Mouse (Mus musculus) embryonic facial prominence, embryonic 14.5 days (tissue): ENCODE data around the gene Tacc2. TPM values are rescaled to one million over a fixed set of nuclear protein-coding genes. Genes with fewer than 3 reads are reported as not detected.

ENCODE experiments used
- ATAC-seq: fragments of 200-750 bp; cut with Nextera tagmentation; 2 replicates; pipeline ENCODE4 v1.8.0; 2017; ENCODE audit warnings: low read depth, moderate number of reproducible peaks, moderate TSS enrichment
- DNase-seq: peaks from one replicate; pipeline ENCODE4 v3.0.0-alpha.2; 2015; ENCODE audit warnings: low spot score
- H3K27ac ChIP-seq: fragments of 300-500 bp; sonication (generic); replicated peaks from 2 replicates; pipeline ENCODE4 v1.5.1; 2014; ENCODE audit warnings: low read depth, mild to moderate bottlenecking, low read length, moderate library complexity
- H3K27me3 ChIP-seq: fragments of 300-500 bp; sonication (generic); replicated peaks from 2 replicates; pipeline ENCODE4 v1.6.1; 2014; ENCODE audit warnings: low read length; ENCODE audit not compliant: control insufficient read depth, insufficient read depth
- H3K36me3 ChIP-seq: fragments of 300-500 bp; sonication (generic); 2 replicates; pipeline ENCODE4 v1.6.1; 2014; ENCODE audit warnings: low read length, mixed read lengths; ENCODE audit not compliant: control insufficient read depth, insufficient read depth
- H3K4me1 ChIP-seq: fragments of 300-500 bp; sonication (generic); 2 replicates; pipeline ENCODE4 v1.6.1; 2014; ENCODE audit warnings: antibody characterized with exemption, low read length; ENCODE audit not compliant: control insufficient read depth, insufficient read depth
- H3K4me2 ChIP-seq: fragments of 300-500 bp; sonication (generic); 2 replicates; pipeline ENCODE4 v1.6.1; 2014; ENCODE audit warnings: low read depth, mild to moderate bottlenecking, low read length, moderate library complexity, mixed read lengths
- H3K4me3 ChIP-seq: fragments of 300-500 bp; sonication (generic); 2 replicates; pipeline ENCODE4 v1.5.1; 2014; ENCODE audit warnings: low read depth, mild to moderate bottlenecking, low read length
- H3K9ac ChIP-seq: fragments of 300-500 bp; sonication (generic); 2 replicates; pipeline ENCODE4 v1.6.1; 2014; ENCODE audit warnings: low read depth, mild to moderate bottlenecking, low read length, moderate library complexity, mixed read lengths
- H3K9me3 ChIP-seq: fragments of 300-500 bp; sonication (generic); 2 replicates; pipeline ENCODE4 v1.6.1; 2016; ENCODE audit warnings: low read length; ENCODE audit not compliant: control insufficient read depth
- WGBS: fragments of 180-500 bp; shearing (Covaris S2); extraction: QIAGEN DNeasy Blood & Tissue Kit; methylation state at CpG from one replicate; pipeline ENCODE4 v1.1.7; 2014; 5-methylcytosine and 5-hydroxymethylcytosine counted together
- polyA plus RNA-seq: library from polyadenylated mRNA; unstranded; fragments of >200 nt; fragmentation: Nextera tagmentation; extraction: Ambion mirVana; gene quantifications from 2 replicates; pipeline ENCODE4 v1.2.1, GENCODE M21; 2014

The Tacc2 gene
- polyA plus RNA-seq, 1 experiment from 2014 or later, result 44.4 TPM

DNA sequence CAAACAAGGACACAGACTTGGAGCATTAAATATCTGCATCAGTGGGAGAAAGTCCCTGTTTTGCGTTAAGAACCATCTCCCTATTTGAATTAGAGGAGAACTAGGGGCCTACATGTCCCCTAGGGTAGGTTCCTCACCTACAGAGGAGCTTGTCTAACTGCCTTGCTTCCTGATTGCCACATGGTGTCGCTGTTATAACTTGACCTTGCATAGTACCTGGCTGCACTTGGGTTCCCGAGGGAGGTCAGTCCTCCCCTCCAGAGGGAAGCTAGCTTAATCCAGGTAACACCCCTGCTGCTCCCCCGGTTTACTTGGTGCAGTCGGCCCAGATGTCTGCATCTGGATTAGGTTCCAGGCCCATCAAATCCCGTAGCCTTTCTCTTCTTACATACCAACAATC is 27.9 kb downstream of the Tacc2 start:
- H3K4me1 ChIP-seq, result no peaks in the 10 kb centered on the region
- no peak overlapping the region for H3K4me3 ChIP-seq
- H3K36me3 ChIP-seq, result no peaks in the 10 kb centered on the region
- H3K9me3 ChIP-seq, result no peaks in the 10 kb centered on the region
- 17% methylated on average over 6 of the region's 6 CpGs for WGBS
- H3K9ac ChIP-seq, result no peak overlapping the region
- no peaks in the 10 kb centered on the region for H3K27me3 ChIP-seq
- DNase-seq (peak; percentile 50), ATAC-seq (no peak)
- no peak overlapping the region for H3K27ac ChIP-seq
- H3K4me2 ChIP-seq, result no peak overlapping the region

- DNase-seq, result no peak
- 91% methylated on average over 4 of the region's 4 CpGs for WGBS
- no peak for ATAC-seq
- Histone ChIP-seq H3K36me3 (no peaks in the 10 kb centered on the region), H3K4me3 (no peak overlapping the region), H3K9ac (no peak overlapping the region), H3K9me3 (no peaks in the 10 kb centered on the region), H3K27ac (no peak overlapping the region), H3K27me3 (no peaks in the 10 kb centered on the region), H3K4me1 (no peaks in the 10 kb centered on the region), H3K4me2 (no peak overlapping the region)
These were observed 29.7 kb downstream of the Tacc2 start for GRCm38 (mm10) chr7:130606958-130607357.

- Histone ChIP-seq H3K27ac (no peak overlapping the region), H3K9me3 (no peaks in the 10 kb centered on the region), H3K27me3 (no peaks in the 10 kb centered on the region), H3K4me1 (no peaks in the 10 kb centered on the region), H3K4me2 (no peak overlapping the region), H3K4me3 (no peak overlapping the region), H3K9ac (no peak overlapping the region), H3K36me3 (no peaks in the 10 kb centered on the region)
- ATAC-seq (no peak), DNase-seq (no peak)
- 63% methylated on average over 4 of the region's 4 CpGs for WGBS
These were observed 36.7 kb downstream of the Tacc2 start for GRCm38 (mm10) chr7:130613973-130614372.

- H3K36me3 ChIP-seq, result no peaks in the 10 kb centered on the region
- no peaks in the 10 kb centered on the region for H3K9me3 ChIP-seq
- no peak overlapping the region for H3K4me2 ChIP-seq
- 0 out of 2 replicates have a peak, but pooled peaks cover 2% of the 10 kb centered on the region for H3K4me1 ChIP-seq
- ATAC-seq (no peak), DNase-seq (no peak)
- no peaks in the 10 kb centered on the region for H3K27me3 ChIP-seq
- no peak overlapping the region for H3K9ac ChIP-seq
- 79% methylated on average over 3 of the region's 3 CpGs for WGBS
- H3K27ac ChIP-seq, result no peak overlapping the region
- H3K4me3 ChIP-seq, result no peak overlapping the region
These were observed 40.4 kb downstream of the Tacc2 start for GRCm38 (mm10) chr7:130617591-130617990.

- ATAC-seq, result no peak
- H3K36me3 ChIP-seq, result no peaks in the 10 kb centered on the region
- no peak overlapping the region for H3K9ac ChIP-seq
- no peak overlapping the region for H3K4me3 ChIP-seq
- no peaks in the 10 kb centered on the region for H3K9me3 ChIP-seq
- H3K27ac ChIP-seq, result no peak overlapping the region
- H3K27me3 ChIP-seq, result no peaks in the 10 kb centered on the region
- no peak for DNase-seq
- WGBS, result 84% methylated on average over 2 of the region's 2 CpGs
- no peak overlapping the region for H3K4me2 ChIP-seq
- 0 out of 2 replicates have a peak, but pooled peaks cover 2% of the 10 kb centered on the region for H3K4me1 ChIP-seq
These were observed 43.8 kb downstream of the Tacc2 start for GRCm38 (mm10) chr7:130621068-130621467.

DNA sequence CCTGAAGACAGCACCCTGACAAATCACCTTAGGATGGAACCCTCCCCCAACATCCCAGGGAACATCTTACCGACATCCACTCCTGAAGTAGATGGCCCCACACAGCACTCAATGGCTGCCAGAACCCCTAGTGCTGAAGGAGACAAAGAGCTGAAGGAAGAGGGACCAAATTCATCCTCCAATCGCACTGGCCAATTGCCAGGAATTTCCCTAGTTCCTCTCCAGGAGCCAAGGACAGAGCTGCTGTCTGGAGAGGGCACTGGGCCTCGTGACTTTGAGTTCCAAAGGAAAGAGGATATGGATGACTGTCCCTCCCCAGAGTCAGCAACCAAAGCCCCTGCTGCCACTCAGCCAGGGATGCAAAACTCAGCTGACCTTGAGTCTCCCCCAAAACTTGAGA is 44.7 kb downstream of the Tacc2 start:
- H3K4me3 ChIP-seq, result no peak overlapping the region
- H3K36me3 ChIP-seq, result no peaks in the 10 kb centered on the region
- no peak for ATAC-seq
- no peak overlapping the region for H3K9ac ChIP-seq
- 56% methylated on average over 3 of the region's 3 CpGs for WGBS
- H3K27ac ChIP-seq, result no peak overlapping the region
- H3K4me1 ChIP-seq, result 0 out of 2 replicates have a peak, but pooled peaks cover 2% of the 10 kb centered on the region
- H3K4me2 ChIP-seq, result no peak overlapping the region
- no peak for DNase-seq
- H3K9me3 ChIP-seq, result no peaks in the 10 kb centered on the region
- no peaks in the 10 kb centered on the region for H3K27me3 ChIP-seq

- Histone ChIP-seq H3K27me3 (no peaks in the 10 kb centered on the region), H3K9me3 (no peaks in the 10 kb centered on the region), H3K4me3 (no peak overlapping the region), H3K4me1 (0 out of 2 replicates have a peak, but pooled peaks cover 2% of the 10 kb centered on the region), H3K9ac (no peak overlapping the region), H3K36me3 (no peaks in the 10 kb centered on the region), H3K27ac (no peak overlapping the region), H3K4me2 (no peak overlapping the region)
- WGBS, result 75% methylated on average over 4 of the region's 4 CpGs
- ATAC-seq (no peak), DNase-seq (no peak)
These were observed 45.1 kb downstream of the Tacc2 start for GRCm38 (mm10) chr7:130622359-130622758.

- Histone ChIP-seq H3K4me3 (no peak overlapping the region), H3K27me3 (no peaks in the 10 kb centered on the region), H3K9ac (no peak overlapping the region), H3K4me2 (no peak overlapping the region), H3K4me1 (0 out of 2 replicates have a peak, but pooled peaks cover 5% of the 10 kb centered on the region), H3K36me3 (no peaks in the 10 kb centered on the region), H3K27ac (no peak overlapping the region), H3K9me3 (no peaks in the 10 kb centered on the region)
- ATAC-seq (peak; percentile 81), DNase-seq (peak; percentile 77)
- WGBS, result 80% methylated on average over 9 of the region's 9 CpGs
These were observed 47.1 kb downstream of the Tacc2 start for GRCm38 (mm10) chr7:130624299-130624698.

DNA sequence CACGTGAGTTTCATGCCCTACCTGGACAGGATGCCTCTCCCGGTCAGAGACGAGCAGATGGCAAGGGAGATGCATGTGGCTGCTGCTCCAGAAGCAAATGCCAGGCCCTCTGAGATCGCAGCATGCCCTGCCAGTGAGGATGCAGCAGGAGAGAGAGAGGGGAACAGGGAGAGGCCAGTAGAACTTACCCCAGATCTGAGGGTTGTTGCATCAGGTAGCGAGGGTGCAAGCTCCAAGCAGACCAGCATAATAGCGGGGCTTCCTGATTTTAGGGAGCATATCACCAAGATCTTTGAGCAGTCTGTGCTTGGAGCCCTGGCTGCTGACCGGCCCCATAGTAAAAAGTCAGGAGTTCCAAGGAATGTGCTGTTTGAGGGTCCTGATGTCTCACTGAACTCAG is 48.1 kb downstream of the Tacc2 start:
- Histone ChIP-seq H3K9ac (no peak overlapping the region), H3K27ac (no peak overlapping the region), H3K4me2 (no peak overlapping the region), H3K9me3 (no peaks in the 10 kb centered on the region), H3K27me3 (no peaks in the 10 kb centered on the region), H3K36me3 (no peaks in the 10 kb centered on the region), H3K4me3 (no peak overlapping the region), H3K4me1 (0 out of 2 replicates have a peak, but pooled peaks cover 6% of the 10 kb centered on the region)
- ATAC-seq, result no peak
- 83% methylated on average over 7 of the region's 7 CpGs for WGBS
- DNase-seq, result no peak
